Mouse (Mus musculus) E14TG2a.4 (cell line): ENCODE measurements around the gene Tmem159.

Source experiments
- CTCF ChIP-seq: conservative IDR thresholded peaks from 2 replicates; pipeline ENCODE4 v1.5.1; 2014; ENCODE audit warnings: low read length
- NANOG ChIP-seq: IDR thresholded peaks from 2 replicates; pipeline ENCODE4 v1.6.1; 2014; ENCODE audit warnings: borderline replicate concordance, low read length, mixed read lengths
- POU5F1 ChIP-seq: IDR thresholded peaks from 2 replicates; pipeline ENCODE4 v1.6.1; 2014; ENCODE audit warnings: low read length, borderline replicate concordance

GRCm38 (mm10) chr7:120080177-120080576, 22.0 kb upstream of the Tmem159 start:
- TF ChIP-seq CTCF (no peak), POU5F1 (no peak), NANOG (no peak)
